Mouse (Mus musculus): ENCODE measurements around the gene Pacrg.

Pacrg gene

GRCm38 (mm10) chr17:10552295-10553056 lies 287.6 kb downstream of the Pacrg start:
- DNase-seq (ENCODE audit: low read depth, low spot score), result no peak

GRCm38 (mm10) chr17:10550781-10551520 lies 289.2 kb downstream of the Pacrg start:
- DNase-seq (ENCODE audit: low read depth, low spot score), result no peak

GRCm38 (mm10) chr17:10549825-10550224 lies 290.3 kb downstream of the Pacrg start:
- DNase-seq (ENCODE audit: low read depth, low spot score), result no peak

GRCm38 (mm10) chr17:10548969-10549368 lies 291.1 kb downstream of the Pacrg start:
- no peak for DNase-seq (ENCODE audit: low read depth, low spot score)

- DNase-seq (ENCODE audit: low read depth, low spot score), result no peak
These were observed 299.3 kb downstream of the Pacrg start for GRCm38 (mm10) chr17:10540772-10541171.

- no peak for DNase-seq (ENCODE audit: low read depth, low spot score)
These were observed 305.9 kb downstream of the Pacrg start for GRCm38 (mm10) chr17:10534206-10534605.

GRCm38 (mm10) chr17:10533461-10533860 lies 306.6 kb downstream of the Pacrg start:
- no peak for DNase-seq (ENCODE audit: low read depth, low spot score)

GRCm38 (mm10) chr17:10531024-10531423 lies 309.1 kb downstream of the Pacrg start:
- peak; percentile 77 for DNase-seq (ENCODE audit: low read depth, low spot score)

GRCm38 (mm10) chr17:10529329-10529955 lies 310.7 kb downstream of the Pacrg start:
- DNase-seq (ENCODE audit: low read depth, low spot score), result peak; percentile 51

GRCm38 (mm10) chr17:10521282-10521681 lies 318.8 kb downstream of the Pacrg start:
- no peak for DNase-seq (ENCODE audit: low read depth, low spot score)

- no peak for DNase-seq (ENCODE audit: low read depth, low spot score)
These were observed 320.5 kb downstream of the Pacrg start for GRCm38 (mm10) chr17:10519506-10520155.

GRCm38 (mm10) chr17:10514812-10515211 lies 325.3 kb downstream of the Pacrg start:
- DNase-seq (ENCODE audit: low read depth, low spot score), result peak; percentile 73

- DNase-seq (ENCODE audit: low read depth, low spot score), result no peak
These were observed 329.0 kb downstream of the Pacrg start for GRCm38 (mm10) chr17:10510913-10511759.

GRCm38 (mm10) chr17:10510467-10510866 lies 329.6 kb downstream of the Pacrg start:
- DNase-seq (ENCODE audit: low read depth, low spot score), result no peak

- no peak for DNase-seq (ENCODE audit: low read depth, low spot score)
These were observed 332.0 kb downstream of the Pacrg start for GRCm38 (mm10) chr17:10508088-10508487.

- DNase-seq (ENCODE audit: low read depth, low spot score), result no peak
These were observed 332.6 kb downstream of the Pacrg start for GRCm38 (mm10) chr17:10507466-10507865.

GRCm38 (mm10) chr17:10506896-10507295 lies 333.2 kb downstream of the Pacrg start:
- no peak for DNase-seq (ENCODE audit: low read depth, low spot score)

GRCm38 (mm10) chr17:10501439-10501838 lies 338.7 kb downstream of the Pacrg start:
- DNase-seq (ENCODE audit: low read depth, low spot score), result no peak

- peak; percentile 92 for DNase-seq (ENCODE audit: low read depth, low spot score)
These were observed 339.2 kb downstream of the Pacrg start for GRCm38 (mm10) chr17:10500795-10501432.

- peak; percentile 44 for DNase-seq (ENCODE audit: low read depth, low spot score)
These were observed 341.0 kb downstream of the Pacrg start for GRCm38 (mm10) chr17:10498935-10499655.

Measured in ES-CJ7 (cell line).